Mouse (Mus musculus): ENCODE data around the gene Lhfpl2. TPM values are rescaled to one million over a fixed set of nuclear protein-coding genes. Genes with fewer than 3 reads are reported as not detected.
A peak's percentile ranks its signal among the peaks of the same experiment; 100 is the strongest.

Gene Lhfpl2
- total RNA-seq, 2 experiments from 2014 or later: 12.1 to 14.4 TPM

DNA sequence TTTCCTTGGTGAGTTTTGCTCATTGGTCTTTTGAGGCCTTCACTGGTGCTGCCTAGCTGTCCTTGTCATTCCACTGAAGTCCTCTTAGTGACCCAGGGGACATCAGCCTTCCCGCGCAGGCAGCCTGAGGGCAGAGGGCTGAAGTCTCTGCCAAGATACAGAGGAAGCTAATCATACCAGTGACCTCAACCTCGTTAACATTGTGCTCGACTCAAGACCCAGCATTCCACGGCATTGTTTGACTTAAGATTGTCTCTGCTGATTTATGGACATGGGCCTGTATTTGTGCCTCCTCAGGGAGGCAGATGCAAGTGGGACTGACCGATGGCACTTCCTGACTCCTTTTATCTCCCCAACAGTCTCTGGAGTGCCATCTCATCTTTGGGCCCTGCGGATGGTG is 7.0 kb downstream of the Lhfpl2 start:
- intact Hi-C loops (cut with DNase I): loop anchor here (5.0 kb wide), 3 partner anchors 78 to 227 kb away; no protein-coding TSS in a partner anchor

DNA sequence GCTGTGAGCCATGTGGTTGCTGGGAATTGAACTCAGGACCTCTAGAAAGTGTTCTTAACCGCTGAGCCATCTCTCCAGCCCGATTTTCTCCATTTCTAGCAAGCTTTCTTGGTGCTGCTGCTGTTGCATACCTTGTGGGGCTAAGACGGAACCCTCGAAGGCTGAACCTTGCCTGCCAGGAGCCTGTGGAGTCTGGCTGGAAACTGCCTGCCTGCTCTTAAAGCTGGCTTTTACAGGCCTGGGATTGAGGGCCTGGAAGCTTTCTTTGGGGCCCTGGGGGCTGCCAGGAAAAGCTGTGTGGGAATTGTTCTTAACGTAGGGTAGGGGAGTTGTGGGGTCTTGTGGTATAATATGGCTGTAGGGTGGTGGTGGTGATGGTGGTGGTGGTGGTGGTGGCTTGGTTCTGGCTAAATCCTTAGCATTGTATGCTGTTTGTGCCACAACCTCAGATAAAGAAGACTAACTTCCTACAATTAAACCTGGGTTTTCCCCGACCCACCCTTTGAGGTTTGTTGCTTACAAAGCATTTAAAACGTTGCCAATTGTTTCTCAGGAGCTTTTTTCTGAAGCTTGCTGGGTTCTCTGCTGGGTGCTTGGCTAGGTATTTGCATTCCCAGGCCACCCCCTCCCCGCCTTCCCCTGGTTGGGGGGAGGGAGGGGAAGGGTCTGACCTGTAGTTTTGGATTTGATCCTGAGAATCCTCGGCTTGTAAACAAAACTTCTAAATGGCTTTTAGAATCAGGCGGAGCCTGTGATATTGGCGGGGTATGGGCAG is 7.9 kb downstream of the Lhfpl2 start:
- intact Hi-C loops (cut with DNase I): no loop called here
- DNase-seq: no peak

More for the DNA sequence above, 7.0 kb downstream of the Lhfpl2 start:
- peak in 1 of 2 experiments; percentile 25 for DNase-seq

GRCm38 (mm10) chr13:94066626-94067275 is 9.2 kb downstream of the Lhfpl2 start:
- DNase-seq: no peak
- intact Hi-C loops (cut with DNase I): no loop called here

DNA sequence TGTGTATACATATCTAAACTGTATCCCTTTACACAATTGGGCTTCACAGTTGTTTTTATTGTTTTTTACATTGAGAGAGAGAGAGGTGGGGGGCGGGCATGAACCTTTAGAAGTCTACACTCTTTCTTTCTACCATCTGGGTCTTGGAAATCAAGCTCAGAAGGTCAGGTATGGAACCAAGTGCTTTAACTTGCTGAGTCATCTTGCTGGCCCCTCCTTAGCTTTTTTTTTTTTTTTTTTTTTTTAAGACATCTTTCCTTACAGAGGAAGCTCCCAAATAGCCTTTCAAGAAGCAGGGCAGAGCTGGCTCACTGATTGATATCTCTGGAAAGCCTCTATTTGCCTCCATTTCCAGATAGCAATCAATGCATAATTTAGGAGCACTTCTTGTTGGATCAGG is 10.7 kb downstream of the Lhfpl2 start:
- no peak for DNase-seq
- intact Hi-C loops (cut with DNase I): no loop called here

DNA sequence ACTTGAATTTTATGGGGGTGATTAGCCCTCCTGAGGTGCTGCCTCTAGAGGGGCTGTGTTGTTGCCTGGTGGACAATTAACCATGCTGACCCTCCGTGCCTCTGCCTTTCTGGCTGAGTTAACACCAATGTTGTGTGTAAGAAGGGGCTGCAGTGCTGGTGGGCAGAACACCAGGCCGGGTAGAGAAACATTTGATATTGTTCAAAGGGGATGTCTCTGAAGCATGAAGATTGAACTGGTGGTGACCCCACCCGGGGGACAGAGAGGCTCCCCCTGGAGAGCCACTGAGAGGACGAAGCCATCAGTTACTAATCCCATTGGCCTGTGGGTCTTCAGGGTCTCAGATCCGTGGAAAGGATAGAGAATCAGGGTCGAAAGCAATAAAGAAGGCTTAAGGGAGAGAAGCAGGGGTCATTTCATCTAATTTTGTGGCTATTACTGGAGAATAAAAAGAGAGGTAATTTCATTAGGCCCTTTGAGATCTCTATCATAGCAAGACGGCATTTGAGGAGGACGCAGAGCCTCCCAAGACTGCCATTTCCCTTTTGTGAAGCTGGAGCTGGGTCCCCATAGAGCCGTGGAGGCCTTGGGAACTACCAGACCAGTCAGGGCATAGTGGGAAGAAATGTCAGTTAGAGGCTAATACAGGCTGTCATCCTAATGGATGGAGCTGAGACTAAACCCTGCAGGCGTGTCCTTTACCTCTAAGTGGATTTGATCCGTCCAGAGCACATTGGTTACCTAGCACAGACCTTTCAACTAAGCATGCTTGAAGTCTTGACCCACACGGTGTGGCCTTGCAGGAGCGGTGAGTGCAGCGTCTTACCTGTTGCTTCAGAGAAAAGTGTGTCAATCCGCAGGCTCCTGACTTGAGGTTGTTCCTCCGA is 12.1 kb downstream of the Lhfpl2 start:
- intact Hi-C loops (cut with DNase I): no loop called here

DNA sequence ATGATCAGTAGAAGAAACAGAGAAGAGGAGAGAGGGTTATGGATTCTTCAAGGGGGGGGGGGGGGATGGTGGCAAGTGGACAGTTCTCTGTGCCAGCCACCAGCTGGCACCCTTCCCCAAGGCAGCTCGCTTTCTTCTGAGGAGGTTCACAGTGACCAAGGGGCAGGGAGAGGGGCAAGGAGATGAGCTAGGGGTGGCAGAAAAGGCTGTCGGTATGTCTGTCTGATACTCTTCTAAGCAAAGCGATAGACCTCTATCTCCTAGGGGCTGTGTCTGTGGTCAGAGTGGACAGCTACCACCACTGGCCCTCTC is 12.7 kb downstream of the Lhfpl2 start:
- DNase-seq: no peak
- intact Hi-C loops (cut with DNase I): no loop called here

More for the DNA sequence above, 12.1 kb downstream of the Lhfpl2 start:
- no peak for DNase-seq

- intact Hi-C loops (cut with DNase I): no loop called here
- DNase-seq: no peak
These were observed 13.3 kb downstream of the Lhfpl2 start for GRCm38 (mm10) chr13:94070927-94071326.

DNA sequence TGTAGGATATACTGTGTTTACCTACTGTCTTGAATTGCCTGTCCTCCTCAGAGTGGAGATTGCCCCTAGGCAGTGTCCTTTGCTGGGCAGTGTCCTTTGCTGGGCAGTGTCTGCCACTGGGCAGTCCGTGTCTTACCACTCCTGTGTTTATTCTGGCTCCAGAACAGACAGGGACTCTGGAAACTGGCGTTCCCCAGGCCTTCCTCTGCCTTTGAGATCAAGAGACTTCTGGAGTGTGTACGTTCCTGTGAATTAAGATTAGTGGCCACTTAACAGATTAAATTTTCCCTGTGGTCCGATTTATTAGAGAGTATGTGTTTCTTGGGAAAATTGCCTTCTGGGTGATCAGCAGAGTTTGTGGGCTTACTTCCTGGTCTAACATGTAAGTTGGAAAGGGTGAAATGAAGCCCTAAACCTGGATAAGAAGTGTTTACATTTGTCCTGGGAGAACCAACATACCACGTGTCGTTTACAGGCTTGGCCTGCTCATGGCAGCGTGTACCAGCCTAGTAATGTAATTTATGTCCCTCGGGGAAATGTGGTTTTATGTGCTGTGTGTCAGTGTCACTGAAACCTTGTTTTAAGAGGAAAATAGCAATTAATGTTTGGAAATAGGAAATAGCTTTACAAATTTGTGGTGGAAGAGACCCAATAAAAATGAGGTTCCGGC is 15.6 kb downstream of the Lhfpl2 start:
- intact Hi-C loops (cut with DNase I): no loop called here
- DNase-seq: no peak

GRCm38 (mm10) chr13:94073716-94074115 is 16.1 kb downstream of the Lhfpl2 start:
- DNase-seq: no peak
- intact Hi-C loops (cut with DNase I): no loop called here

DNA sequence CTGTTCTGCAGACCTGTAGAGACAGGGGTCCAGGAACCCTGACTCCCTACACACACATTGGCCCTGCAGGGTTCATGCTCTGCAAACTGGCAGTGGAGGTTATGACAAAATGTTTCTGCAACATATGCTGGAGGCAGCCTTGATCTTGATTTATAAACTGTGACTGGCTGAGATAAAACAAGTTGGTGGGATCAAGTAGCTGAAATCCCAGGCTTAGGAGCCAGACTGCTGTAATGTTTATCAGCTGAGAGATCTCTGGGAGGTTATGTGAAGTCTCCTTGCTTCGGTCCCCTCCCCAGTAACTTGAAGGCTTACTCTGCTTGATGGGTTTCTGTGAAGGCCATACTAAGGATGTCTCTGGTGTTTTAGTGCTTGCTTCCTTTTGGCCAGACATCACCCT is 17.6 kb downstream of the Lhfpl2 start:
- intact Hi-C loops (cut with DNase I): no loop called here
- DNase-seq: no peak

DNA sequence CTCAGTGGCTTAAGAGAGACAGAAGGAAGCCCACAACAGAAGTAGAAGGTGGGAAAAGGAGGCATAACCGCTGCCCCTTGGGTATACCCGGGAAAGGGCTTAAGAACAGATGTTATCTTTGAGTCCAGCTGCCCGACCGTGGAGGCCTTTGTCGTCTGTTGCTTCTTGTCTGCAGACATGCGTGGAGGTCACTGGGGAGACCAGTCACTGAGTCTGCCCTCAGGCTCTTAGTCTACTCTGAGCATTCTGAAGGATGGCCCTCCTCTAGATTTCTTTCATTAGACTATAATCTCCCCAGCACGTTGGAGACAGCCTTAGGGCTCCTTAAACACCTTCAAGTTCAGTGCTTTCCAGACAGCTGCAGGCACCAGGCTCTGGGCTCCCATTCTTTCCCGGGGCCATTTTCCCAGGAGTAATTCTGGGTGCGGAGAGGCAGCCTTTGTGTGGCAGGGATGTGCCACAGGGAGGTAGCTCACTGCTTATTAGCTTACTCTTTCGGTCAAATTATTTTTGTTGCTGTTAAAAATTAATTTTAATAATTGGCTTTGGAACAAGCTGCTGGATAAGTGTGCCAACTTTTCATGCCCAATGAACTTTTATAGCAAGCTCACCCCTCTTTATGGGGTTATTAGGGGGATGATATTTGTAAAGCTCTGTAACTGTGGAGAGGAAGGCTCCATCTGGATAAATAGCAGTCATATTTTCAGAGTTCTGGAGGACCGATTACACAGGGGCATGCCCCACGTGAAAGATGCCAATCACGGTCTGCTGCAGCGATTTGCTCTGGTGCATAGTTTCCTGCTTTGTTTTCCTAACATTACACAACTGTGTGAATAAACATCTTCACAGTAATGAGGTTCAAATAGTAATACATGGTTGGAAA is 19.8 kb downstream of the Lhfpl2 start:
- intact Hi-C loops (cut with DNase I): no loop called here
- no peak for DNase-seq

- no peak for DNase-seq
- intact Hi-C loops (cut with DNase I): no loop called here
These were observed 25.6 kb downstream of the Lhfpl2 start for GRCm38 (mm10) chr13:94083196-94083595.

DNA sequence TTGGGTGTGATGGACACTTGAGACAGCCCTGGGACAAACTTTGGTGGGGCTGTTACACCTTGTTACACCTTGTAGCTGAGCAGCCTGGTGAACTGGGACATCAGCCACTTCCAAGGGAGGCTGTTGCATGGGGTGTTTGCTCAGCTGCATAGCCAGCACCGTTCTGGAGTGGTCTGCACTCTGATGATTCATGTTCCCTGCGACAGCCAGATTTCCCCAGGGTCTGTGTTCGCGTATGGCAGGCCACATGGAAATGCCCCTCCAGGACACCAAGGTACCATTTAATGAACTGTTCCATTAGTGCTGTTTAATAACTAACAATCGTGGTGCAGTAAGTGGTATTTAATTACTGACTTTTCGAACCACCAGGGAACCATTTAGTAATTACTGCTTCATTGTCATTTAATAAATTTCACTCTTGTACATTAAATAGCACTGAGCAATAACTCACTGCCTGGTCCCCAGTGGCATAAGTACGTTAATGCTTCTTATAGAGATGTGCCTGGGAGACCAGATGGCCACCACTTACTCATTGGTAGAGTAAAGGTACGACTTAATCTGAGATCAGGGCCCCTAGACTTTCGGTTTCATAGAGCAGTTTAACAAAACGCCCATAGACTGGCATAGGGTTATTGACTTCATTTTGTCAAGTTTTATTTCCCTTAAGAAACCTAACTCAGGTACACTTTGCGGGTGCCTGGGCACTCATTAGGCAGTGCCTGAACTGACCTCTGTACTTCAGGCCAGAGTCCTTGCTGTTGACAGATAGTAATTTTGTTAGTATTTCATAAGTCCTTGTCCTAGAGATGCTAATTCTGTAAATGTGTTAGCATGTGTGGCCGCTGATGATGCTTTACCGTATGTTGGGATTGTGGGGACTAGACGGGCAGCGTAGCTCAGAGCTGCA is 26.9 kb downstream of the Lhfpl2 start:
- no peak for DNase-seq
- intact Hi-C loops (cut with DNase I): no loop called here

DNA sequence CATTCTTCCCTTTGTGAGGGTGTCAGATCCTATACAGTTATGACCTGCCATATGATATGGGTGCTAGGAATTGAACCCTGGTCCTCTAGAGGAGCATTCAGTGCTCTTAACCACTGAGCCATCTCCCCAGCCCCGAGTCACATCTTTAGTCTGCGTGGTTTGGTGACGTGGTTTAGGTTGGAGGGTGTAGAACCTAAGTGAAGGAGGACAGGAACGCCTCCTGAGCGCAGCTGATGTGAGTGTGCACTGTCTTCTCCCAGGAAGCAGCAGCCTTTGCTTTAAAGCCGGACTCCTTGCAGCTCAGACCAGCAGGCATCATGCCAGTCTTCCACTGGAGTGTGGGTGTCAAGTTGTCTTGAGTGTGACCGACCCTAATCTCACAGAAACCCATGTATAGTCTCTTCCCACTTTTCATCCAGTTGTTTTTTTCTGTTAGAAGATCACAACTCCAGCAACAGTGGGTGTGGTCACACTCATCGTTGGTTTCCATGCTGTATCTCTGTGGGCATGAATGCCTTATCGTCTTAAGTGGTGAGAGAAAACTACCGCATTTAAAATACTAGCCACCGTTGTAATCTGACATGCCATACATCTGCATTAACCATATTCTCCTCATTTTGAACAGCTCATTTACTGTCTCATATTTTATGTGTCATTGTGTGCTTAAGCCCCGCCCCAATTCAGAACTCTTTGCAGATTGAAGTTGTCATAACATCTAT is 28.7 kb downstream of the Lhfpl2 start:
- intact Hi-C loops (cut with DNase I): no loop called here
- DNase-seq: no peak

DNA sequence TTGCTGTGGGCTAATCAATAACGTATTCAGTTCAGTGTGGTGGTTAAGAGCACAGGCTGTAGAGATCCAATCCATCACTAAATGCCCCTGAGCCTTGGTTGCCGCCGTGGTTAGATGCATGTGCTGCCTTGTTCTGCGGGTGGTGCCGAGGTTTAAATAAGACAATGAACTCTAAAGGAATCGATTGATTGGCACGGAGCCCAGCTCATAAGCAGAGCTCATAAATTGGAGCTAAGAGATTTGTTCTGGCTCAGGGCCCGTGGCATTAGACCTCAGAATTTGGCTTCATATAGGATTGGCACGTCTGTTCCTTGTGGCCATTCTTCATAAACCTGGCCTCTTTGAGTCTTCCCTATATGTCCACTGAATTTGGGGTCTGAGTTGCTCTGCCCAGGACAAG is 29.5 kb downstream of the Lhfpl2 start:
- intact Hi-C loops (cut with DNase I): no loop called here
- no peak for DNase-seq

DNA sequence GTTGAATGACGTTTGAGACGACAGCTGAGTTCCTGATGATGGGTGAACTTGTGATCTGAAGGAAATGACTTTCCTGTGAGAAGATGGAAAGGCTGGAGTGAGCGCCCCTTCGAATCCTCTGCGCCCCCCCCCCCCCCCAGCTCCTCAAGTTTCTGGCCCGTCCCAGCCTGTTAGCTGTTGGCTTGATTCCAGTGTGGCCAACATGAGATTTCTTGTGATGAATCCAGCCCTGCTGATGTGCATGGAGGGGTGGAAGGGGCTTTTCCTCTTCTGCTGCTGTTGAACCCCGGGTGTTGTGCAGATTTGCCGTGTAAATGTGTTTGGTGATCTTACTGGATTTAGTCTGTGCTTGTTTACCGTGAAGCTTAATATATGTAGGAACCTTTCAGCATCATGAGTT is 31.2 kb downstream of the Lhfpl2 start:
- intact Hi-C loops (cut with DNase I): no loop called here
- no peak for DNase-seq

DNA sequence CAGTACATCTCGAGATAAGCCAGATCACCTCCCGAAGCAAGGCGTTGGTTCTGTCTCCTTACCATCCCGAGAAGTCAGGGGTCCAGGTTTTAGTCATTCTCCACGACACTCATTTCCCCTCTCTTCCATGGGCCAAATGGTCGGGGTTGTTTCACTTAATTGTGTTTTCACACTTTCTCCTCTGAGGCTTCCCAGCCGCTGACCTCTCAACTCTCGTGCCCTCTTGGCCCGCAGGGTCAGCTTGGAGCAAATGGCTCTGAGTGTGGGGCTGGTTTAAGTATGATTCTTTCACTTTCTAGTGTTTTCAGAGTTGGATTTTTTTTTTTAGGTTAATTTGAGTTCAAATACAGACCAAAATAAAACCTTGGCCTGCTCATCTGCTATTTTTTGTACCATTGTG is 31.7 kb downstream of the Lhfpl2 start:
- no peak for DNase-seq
- intact Hi-C loops (cut with DNase I): no loop called here

DNA sequence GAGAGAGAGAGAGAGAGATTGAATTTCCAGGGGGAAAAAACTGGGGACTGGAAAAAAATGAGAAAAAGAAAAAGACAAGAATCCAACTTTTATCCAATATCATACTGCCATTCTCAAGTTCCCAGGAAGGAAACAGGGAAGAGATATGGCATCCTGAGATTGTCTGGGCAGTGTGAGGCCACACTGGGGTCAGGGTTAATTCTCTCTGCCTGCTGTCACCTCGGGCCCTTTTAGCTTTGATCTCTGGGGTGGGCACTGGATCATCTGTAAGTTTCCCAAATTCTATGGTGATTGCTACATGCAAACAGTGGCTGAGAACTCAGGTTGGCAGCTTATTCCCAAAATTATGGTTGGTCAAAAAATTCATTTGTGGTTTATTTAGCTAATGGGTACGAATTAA is 33.8 kb downstream of the Lhfpl2 start:
- intact Hi-C loops (cut with DNase I): no loop called here
- DNase-seq: no peak
